Mouse (Mus musculus): ENCODE data around the gene Map3k21.

The Map3k21 gene

DNA sequence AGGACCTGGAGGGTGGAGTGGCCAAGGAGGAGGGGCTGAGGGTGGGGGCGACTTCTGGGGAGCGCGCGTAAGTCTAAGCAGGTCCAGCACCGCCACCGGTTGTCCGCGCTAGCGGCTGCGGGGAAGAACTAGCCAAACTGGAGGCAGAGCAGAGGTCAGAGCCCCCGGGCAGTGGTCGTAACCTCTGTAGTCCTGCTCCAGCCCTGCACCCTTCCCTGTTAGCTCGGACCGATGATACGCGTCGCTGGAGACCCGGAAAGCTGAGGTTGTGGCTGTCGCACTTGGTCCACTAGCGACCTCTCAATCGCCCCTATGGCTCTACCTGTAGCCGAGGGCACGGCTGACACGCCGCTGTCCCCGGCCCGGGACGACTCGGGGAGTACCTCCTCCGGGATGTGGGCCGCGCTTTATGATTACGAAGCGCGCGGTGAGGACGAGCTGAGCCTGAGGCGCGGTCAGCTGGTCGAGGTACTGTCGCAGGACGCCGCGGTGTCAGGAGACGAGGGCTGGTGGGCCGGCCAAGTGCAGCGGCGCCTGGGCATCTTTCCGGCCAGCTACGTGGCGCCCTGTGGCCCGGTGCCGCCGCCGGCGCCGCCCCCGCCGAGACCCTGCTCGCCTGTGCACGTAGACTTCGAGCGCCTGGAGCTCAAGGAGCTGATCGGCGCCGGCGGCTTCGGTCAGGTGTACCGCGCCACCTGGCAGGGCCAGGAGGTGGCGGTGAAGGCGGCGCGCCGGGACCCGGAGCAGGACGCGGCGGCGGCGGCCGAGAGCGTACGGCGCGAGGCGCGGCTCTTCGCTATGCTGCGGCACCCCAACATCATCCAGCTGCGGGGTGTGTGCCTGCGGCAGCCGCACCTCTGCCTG, at the start of gene Map3k21:
Map3k21 (plus strand) TSS at position 86 of the 864 bp plus-strand sequence.
- DNase-seq (ENCODE audit: low read depth, low spot score): no peak

DNA sequence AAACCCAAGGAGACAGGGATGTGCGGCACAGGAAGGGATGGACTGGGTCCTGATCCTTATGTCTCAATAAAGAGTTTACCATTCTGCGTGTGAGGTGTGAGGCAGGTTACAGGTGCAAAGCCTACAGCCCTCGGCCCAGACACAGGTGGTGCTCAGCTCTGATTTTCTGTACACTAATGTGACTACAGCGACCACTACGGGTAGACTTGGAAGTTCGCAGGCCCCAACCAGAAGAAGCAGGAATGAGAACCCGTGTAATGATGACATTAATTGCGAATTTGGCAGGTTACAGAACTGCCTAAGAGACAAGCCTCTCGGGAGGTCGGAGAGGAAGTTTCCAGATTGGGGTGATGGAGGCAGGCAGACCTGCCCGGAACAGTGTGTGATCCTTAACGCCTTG, 44.1 kb upstream of the Map3k21 start:
- no peak for DNase-seq (ENCODE audit: low read depth, low spot score)

DNA sequence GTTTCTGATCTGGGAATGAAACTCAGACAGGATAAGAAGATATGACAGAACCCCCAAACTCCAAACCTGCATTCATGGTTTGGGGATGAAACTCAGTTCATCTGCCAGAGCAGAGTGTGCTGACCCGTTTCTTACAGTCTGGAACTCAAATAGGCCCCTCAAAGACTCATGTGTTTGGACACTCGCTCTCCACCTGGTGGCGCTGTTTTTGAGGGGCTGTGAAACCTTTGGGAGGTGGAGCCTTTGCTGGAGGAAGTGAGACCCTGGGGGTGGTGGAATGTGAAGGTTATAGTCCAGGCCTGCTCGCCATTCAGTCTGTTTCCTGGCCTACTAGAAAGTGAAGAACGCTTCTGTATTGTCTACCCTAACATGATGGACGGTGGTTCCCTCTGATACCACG, 41.7 kb upstream of the Map3k21 start:
- DNase-seq (ENCODE audit: low read depth, low spot score): no peak

DNA sequence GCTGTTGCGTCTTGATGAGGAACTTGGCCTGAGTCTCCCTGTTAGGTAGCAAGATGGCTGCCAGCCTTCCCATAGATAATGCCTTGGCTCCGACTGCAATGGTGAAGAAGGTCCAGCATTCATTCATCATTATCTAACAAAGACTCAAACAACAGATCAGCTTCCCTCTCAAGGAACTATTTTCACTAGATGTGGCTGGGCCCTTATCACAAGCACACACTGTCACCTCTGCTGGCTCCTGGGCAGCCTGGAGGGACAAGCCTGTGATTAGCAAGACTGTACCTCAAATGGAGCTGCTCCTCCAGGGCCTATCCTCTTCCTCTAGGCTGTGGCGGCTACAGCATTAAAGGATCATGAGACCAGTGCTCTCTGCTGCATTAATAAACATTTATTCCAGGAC, 40.5 kb upstream of the Map3k21 start:
- DNase-seq (ENCODE audit: low read depth, low spot score): no peak

DNA sequence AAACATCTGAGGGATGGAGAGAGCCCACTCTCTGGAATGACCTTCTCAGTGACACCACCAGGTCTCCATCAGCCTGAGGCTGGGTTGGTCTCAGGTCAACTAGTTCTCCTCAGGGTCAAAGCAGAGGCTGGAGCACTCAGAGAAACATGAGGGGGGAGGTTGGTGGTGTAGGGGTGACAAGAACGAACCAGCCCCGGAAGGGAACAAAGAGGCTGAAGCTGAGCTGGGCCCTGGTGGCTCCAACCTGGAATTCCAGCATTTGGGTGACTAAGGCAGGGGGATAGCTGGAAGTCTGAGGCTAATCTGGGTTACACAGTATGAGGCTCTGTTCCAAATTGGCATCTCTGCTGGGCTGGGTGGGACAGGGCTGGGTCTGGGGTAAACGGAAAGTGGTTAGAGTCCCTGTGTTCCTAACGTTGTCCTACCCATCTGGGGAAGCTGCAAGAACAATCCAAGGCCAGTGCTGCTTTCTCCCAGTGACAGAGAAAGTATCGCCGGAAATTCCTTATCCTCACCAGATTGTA, 40.0 kb upstream of the Map3k21 start:
- no peak for DNase-seq (ENCODE audit: low read depth, low spot score)

DNA sequence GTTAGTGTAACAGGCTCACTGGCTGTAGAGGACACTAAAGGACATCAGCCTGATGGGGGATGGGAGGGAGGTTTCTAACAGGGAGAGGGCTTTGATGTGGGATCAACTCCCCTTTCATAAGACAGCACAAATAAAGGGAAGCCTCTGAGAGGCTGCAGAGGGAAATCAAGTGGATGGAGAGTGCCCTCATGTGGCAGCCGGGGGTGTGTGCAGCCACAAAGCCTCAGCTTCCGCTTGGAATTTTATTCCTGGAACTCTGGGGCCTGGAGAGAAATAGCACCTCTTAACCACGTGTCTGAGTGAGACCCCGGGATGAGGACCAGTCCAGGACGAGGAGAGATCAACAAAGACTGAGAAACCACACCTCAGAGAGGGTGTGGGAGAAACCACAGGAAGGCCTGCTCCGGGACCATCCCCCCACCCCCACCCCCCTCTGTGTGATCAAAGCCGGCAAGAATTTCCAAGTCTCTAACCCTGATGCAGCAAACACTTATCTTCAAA, 39.4 kb upstream of the Map3k21 start:
- peak; percentile 32 for DNase-seq (ENCODE audit: low read depth, low spot score)

DNA sequence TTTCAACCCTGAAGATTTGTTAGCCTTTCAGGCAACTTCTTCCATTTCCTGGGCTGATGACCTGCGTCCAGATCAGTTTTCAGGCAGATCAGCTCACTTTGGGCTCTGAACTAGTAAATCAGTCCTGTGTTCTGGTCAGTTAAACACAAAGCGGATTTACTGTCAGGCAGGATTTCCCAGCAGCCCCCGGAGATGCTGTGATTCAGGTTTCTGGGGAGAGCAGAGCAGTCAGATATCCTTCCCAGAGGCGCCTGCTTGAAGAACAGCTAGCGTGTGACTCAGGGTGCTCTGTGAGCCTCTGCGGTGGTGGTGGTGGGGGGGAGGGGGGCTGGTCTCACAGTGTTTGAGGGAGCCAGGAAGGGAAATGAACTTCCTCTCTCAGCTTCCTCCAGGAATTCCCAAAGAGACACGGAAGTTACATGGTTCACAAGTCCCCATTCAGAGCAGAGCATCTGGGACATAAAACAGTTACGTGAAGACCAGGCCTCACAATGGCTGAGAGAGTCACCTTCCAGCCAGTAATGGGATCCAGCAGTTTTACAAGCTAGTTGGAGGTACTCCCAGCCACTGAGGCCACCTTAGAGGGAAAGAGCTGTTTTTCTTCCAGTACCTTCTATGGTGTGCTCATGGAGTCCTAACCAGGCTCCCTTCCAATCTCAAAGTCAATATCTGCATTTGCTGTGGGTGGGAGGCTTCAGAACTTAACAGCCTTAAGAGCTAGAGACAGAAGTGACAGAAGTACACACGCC, 37.6 kb upstream of the Map3k21 start:
- no peak for DNase-seq (ENCODE audit: low read depth, low spot score)

DNA sequence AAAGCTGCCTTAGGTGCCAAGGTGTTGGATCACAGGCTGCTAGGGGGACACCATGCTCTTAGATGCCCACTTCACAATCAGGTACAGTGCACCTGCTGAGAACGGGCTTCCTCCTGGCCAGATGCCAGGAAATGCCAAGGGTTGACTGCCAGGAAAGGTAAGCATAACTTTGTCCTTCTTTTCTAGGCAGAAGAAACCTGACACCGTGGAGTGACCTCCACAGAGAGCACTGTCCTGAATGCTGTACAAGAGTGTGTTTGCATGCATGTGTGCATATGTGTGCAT, 37.1 kb upstream of the Map3k21 start:
- DNase-seq (ENCODE audit: low read depth, low spot score): no peak

DNA sequence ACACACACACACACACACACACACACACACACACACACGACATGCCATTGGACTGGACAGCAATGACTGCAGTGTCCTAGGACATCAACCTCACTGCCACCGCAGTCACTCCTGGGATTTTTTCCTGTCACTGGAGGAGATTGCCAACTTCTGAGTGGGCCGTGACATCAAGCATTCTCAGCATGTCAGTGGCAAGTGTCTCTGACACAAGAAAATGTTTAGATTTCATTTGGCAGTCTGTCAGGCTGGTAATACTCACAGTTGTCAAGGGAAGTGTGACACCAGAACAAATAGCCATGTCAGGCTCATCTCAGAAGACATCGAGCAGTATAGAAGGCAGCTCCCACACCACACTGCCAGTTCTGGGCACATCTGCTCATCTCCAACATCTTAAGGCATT, 29.8 kb upstream of the Map3k21 start:
- no peak for DNase-seq (ENCODE audit: low read depth, low spot score)

DNA sequence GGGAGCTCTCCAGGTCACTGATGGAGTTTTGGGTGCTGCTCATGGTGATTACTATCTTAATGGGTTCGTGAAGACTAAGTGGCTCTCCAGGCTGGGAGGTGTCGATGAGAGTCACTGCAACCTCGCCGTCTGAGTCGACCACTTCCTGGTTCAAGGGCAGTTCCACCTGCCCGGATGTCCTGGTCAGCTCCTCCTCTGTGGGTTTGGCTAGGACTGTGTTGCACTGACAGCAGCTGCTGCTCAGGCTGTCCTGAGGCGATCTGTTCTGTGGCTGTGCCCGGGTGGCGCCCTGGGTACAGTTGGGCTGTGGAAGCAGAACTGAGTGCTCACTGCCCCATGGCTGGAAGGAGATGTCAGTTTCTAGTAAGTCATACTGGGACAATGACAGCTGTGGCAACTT, 22.7 kb upstream of the Map3k21 start:
- DNase-seq (ENCODE audit: low read depth, low spot score): no peak

DNA sequence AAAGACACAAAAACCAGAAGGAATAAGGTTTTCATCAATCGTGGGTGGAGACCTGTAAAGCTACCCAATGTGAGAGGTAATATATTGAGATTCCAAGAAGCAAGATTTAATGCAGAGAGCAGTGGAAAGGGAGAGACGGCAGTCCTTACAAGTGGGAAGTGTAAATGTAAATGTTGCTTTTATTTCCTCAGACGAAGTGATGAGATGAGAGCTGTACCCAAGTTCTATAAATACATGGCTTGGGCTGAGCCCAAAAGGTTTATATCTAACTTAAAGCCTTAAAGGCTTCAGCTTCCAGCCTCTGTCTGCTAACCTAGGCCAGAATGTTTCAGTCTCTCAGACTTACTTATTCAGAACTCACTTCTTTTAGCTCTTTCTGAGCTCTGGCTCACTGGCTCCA, 20.3 kb upstream of the Map3k21 start:
- DNase-seq (ENCODE audit: low read depth, low spot score): no peak

DNA sequence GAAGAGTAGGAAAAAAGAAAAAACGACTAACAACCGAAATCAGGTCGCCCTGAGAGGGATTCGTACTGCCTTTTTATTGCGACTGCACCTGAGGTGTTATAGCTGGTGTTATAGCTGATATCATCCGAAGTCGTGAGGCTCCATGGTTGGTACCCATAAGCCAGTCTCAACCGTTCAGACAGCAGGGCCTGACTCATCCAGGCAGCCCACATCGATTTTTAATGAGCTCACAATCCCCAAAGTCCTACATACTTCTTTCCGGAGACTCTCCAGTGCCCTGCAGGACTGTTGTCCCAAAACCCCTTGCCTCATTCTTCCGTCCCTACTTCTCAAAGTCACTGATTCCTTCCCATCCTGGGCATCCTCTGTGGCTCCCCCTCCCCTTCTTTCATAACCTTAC, 12.9 kb upstream of the Map3k21 start:
- no peak for DNase-seq (ENCODE audit: low read depth, low spot score)

DNA sequence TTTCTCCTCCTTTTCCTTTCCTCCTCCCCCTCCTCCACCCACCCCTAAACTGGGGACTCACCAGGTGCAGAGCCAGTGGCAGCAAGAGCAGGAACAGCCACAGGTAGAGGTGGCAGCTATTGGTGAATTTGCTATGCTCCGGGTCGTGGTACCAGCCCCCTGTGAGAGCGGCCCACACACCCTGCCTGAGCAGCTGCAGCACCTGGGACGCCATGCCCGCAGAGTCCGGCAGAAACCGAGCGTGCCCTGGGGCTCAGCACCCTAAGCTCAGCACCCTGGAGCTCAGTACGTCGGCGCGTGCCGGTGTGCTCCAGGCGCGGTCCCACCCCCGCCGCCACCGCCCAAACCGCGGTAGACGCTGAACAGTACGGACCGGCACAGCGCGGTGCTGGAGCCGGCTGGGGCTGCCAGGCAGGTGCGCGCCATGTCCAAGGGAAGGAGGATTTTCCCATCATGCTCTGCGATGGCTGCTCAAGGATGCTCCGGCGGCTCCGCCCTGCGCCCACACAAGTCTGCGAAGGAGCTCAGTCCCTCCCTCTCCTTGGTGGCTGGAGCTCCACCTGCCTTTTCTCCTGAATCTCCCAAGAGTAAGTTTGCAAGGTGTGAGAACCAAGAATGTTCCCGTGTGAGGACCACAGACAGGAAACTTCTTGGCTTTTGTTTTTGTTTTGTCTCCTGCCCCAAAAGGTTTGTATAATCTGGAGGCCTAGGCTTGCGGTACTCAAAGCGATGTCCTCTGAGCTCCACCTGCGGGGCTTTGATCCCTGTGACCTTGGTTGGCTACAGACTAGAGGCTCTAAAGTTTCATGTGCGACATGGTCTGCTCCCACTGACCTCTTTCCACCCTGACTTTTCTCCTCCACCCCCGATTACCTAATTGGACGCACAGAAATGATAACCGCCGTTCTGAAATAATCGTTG, 12.1 kb upstream of the Map3k21 start, which contains the start of gene Pcnx2:
Pcnx2 (minus strand) TSS at position 450 of the 921 bp plus-strand sequence.
- no peak for DNase-seq (ENCODE audit: low read depth, low spot score)

DNA sequence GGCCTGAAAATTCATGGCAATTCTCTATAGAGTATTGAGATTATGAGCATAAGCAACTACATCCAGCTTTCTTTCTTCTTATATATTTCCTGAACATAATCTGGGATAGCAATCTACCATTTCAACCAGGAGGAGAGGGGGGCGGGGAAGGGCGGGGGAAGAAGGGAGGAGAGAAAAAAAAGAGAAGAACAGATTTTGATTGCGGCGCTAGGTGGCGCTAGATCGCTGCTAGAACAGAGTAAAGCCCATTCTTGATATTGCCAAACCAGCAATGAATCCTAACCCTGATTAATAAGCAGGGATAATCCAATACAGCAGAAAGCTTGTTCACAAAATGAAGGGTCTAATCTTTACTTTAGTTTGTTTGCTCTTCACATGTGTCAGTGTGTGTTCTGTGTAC, 11.4 kb upstream of the Map3k21 start:
- peak; percentile 58 for DNase-seq (ENCODE audit: low read depth, low spot score)

DNA sequence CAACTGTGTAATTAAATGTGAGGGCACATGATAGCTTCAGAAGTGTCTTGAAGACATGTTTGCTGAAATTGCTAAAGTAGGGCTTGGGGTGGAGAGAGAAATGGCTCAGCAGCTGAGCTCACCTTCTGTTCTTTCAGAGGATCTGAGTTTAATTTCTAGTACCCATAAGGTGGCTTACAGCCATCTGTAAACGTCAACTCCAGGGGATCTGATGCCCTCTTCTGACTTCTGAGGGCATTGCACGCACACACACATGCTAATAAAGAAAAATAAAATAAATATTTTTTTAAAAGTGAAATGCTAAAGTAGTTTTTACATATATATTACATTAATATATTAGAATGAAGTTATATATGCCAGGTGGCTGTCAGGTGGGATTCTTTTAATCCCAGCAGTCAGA, 9.1 kb upstream of the Map3k21 start:
- DNase-seq (ENCODE audit: low read depth, low spot score): no peak

DNA sequence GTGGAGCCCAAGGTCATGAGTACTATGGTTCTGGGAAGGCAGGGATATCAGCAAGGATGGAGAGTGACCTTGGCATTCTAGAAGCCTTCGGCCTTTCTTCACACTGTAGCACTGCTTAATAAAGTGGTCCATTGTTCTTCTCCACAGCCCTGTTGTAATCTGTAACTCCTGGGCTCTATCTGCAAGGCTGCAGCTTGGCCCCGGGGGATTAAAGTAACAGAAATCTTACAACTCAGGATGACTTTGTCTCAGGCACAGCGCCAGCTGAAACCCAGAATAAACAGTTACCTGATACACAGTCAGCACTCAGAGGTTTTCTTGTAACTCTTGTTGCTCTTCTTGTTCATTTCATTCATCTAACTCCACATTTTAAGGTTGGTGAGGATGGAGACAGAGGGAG, 7.7 kb upstream of the Map3k21 start:
- DNase-seq (ENCODE audit: low read depth, low spot score): no peak

DNA sequence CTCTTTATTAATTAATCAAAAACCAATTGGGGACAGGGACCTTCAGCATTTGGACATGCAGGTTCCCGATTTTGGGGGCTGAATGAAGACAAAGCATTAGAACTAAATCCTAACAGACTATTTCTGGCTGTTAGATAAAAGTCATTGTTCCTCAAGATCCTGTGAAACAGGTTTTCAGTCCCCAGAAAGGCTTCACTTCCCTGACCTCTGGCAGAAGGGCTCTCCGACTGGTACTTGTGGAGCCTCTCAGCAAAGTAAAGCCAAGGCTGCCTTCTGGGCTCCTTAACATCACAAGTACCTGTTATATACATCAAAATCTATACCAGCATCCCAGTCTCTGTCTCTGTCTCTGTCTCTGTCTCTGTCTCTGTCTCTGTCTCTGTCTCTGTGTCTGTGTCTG, 4.9 kb upstream of the Map3k21 start:
- no peak for DNase-seq (ENCODE audit: low read depth, low spot score)

DNA sequence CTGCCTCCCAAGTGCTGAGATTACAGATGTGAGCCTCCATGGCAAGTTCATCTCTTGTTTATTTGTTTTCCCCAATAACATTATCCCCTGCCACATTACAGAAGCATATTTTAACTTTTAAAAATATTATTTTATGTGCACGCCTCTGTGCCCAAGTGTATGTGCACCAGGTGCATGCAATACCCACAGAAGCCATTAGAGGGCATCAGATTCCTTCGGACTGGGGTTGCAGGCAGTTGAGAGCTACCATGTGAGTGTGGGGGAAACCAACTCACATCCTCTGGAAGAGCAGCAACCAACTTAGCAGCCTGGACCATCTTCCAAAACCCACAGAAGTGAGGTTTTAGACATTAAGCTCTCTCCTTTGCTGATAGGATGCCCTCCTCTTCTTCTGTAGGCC, 2.9 kb upstream of the Map3k21 start:
- no peak for DNase-seq (ENCODE audit: low read depth, low spot score)

DNA sequence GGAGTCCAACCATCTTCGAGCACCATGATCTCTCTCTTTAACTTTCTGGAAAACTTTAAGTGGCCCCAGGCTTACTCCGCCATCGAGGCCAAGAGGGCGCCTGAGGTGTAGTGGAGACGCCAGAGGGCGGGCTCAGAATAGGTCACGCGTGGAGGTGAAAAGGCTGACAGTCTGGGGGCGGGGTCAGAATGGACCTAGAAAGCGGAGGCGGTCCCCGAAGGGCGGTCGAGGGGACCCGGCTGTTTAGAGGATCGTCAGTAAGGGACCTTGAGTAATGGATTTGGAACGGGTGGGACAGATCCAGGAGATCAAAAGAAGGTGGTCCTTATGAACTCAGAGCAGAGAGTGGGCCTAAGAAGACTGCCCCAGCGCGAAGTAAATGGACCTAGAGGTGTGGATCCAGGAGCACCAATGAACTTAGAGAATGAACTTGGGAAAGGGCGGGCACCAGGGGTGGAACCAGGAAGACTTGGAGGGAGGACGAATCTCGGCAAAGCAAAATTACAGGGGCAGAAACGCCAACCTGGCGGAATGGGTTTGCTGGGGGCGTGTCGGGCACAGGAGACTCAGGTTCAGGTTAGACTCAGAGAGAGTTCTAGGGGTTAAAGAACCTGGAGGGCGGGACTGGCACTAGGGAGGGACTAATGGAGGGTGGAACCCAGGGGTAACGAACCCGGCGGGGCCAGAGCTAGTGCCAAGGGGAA, 437 bp upstream of the Map3k21 start:
- DNase-seq (ENCODE audit: low read depth, low spot score): no peak

DNA sequence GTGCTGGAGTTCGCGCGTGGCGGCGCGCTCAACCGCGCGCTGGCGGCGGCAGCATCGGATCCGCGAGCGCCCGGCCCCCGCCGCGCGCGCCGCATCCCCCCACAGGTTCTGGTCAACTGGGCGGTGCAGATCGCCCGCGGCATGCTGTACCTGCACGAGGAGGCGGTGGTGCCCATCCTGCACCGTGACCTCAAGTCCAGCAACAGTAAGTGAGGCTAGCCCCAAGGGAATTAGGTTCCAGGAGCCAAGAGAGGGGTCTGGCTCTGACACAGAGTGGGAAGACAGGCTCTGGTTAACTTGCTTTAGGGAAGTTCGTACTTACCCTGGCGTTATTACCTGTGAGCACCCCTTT, 955 bp downstream of the Map3k21 start:
- no peak for DNase-seq (ENCODE audit: low read depth, low spot score)

DNA sequence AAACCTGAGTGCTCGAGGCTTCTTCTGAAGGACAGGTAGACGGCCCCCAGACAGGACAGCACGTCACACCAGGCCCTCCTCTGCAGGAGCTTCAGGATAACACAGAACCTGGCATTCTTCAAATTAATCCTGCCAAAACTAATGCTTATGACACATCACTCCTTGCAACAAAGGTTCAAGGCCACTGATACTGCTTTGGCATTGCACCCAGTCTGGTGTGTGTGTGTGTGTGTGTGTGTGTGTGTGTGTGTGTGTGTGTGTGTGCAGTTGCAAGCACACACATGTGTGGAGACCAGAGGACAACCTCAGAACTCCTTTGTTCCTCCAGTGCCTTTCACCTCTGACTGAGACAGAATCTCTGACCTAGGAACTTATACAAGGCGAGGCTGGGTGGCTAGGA, 3.0 kb downstream of the Map3k21 start:
- DNase-seq (ENCODE audit: low read depth, low spot score): no peak

Data from retina, adult 2 months (tissue).